Mouse (Mus musculus): Measurements from ENCODE around the gene Zfand4.
"Not testable (repeated sequence)": the region's sequence is repeated elsewhere in the genome, so short reads cannot be mapped to it uniquely, and the experiment has no call there.

The Zfand4 gene

GRCm38 (mm10) chr6:116326641-116327040, 62.6 kb downstream of the Zfand4 start:
- no peak for DNase-seq

- DNase-seq = peak; percentile 17 to 24
Observed at GRCm38 (mm10) chr6:116331396-116331795, 67.4 kb downstream of the Zfand4 start.

GRCm38 (mm10) chr6:116337466-116337834, 73.4 kb downstream of the Zfand4 start:
- DNase-seq = no peak

GRCm38 (mm10) chr6:116337835-116338501, 73.9 kb downstream of the Zfand4 start, which contains the start of gene March8:
Gene March8 (plus strand): TSS chr6:116338024.
- peak; percentile 94 to 95 for DNase-seq

GRCm38 (mm10) chr6:116338520-116338919, 74.5 kb downstream of the Zfand4 start:
- DNase-seq = no peak

- DNase-seq = no peak
Observed at GRCm38 (mm10) chr6:116339088-116339487, 75.1 kb downstream of the Zfand4 start.

GRCm38 (mm10) chr6:116340521-116340920, 76.5 kb downstream of the Zfand4 start:
- DNase-seq = no peak

GRCm38 (mm10) chr6:116347953-116348352, 83.9 kb downstream of the Zfand4 start:
- peak; percentile 29 to 41 for DNase-seq

GRCm38 (mm10) chr6:116349997-116350396, 86.0 kb downstream of the Zfand4 start:
- no peak for DNase-seq

- no peak for DNase-seq
Observed at GRCm38 (mm10) chr6:116350643-116351042, 86.6 kb downstream of the Zfand4 start.

GRCm38 (mm10) chr6:116351534-116351933, 87.5 kb downstream of the Zfand4 start:
- no peak for DNase-seq

- DNase-seq = no peak
Observed at GRCm38 (mm10) chr6:116353428-116353827, 89.4 kb downstream of the Zfand4 start.

- DNase-seq = not testable (repeated sequence)
Observed at GRCm38 (mm10) chr6:116356311-116356947, 92.4 kb downstream of the Zfand4 start.

- DNase-seq = no peak
Observed at GRCm38 (mm10) chr6:116356948-116357325, 92.9 kb downstream of the Zfand4 start.

- DNase-seq = no peak
Observed at GRCm38 (mm10) chr6:116358056-116358455, 94.0 kb downstream of the Zfand4 start.

GRCm38 (mm10) chr6:116359256-116359655, 95.2 kb downstream of the Zfand4 start:
- DNase-seq = no peak

- no peak for DNase-seq
Observed at GRCm38 (mm10) chr6:116361463-116361862, 97.4 kb downstream of the Zfand4 start.

- DNase-seq = no peak
Observed at GRCm38 (mm10) chr6:116361993-116362392, 98.0 kb downstream of the Zfand4 start.

- DNase-seq = no peak
Observed at GRCm38 (mm10) chr6:116367971-116368370, 103.9 kb downstream of the Zfand4 start.

GRCm38 (mm10) chr6:116369811-116370210, 105.8 kb downstream of the Zfand4 start:
- DNase-seq = no peak

GRCm38 (mm10) chr6:116370216-116370976, 106.4 kb downstream of the Zfand4 start:
- no peak for DNase-seq

- DNase-seq = no peak
Observed at GRCm38 (mm10) chr6:116371500-116371899, 107.5 kb downstream of the Zfand4 start.

GRCm38 (mm10) chr6:116374136-116374535, 110.1 kb downstream of the Zfand4 start:
- no peak for DNase-seq

GRCm38 (mm10) chr6:116374618-116375017, 110.6 kb downstream of the Zfand4 start:
- no peak for DNase-seq

All from kidney, adult 8-10 months (tissue).